Mouse (Mus musculus): ENCODE data around the gene Ap1g2. TPM values are rescaled to one million over a fixed set of nuclear protein-coding genes. Genes with fewer than 3 reads are reported as not detected.

The Ap1g2 gene
- polyA plus RNA-seq, 1 experiment from 2014 or later = 28.7 TPM

GRCm38 (mm10) chr14:55063581-55064381, 42.6 kb downstream of the Ap1g2 start:
- H3K4me2 ChIP-seq (replicated peaks; ENCODE audit: low read depth, low read length) = no peak overlapping the region
- WGBS = 88% methylated on average over 22 of the region's 22 CpGs
- peaks cover 15% of the 10 kb centered on the region for H3K4me1 ChIP-seq (ENCODE audit: control insufficient read depth, insufficient read depth, low read length)
- peaks cover 3% of the 10 kb centered on the region for H3K36me3 ChIP-seq (ENCODE audit: control insufficient read depth, insufficient read depth, low read length)
- no peak for ATAC-seq (ENCODE audit: insufficient number of reproducible peaks, insufficient read depth, low FRiP score, low read depth)
- H3K27me3 ChIP-seq (ENCODE audit: control insufficient read depth, insufficient read depth, low read length) = no peaks in the 10 kb centered on the region
- no peak overlapping the region for H3K4me3 ChIP-seq (ENCODE audit: low read depth, low read length)
- no peak overlapping the region for H3K9ac ChIP-seq (replicated peaks; ENCODE audit: low read depth, low read length)
- no peaks in the 10 kb centered on the region for H3K9me3 ChIP-seq (ENCODE audit: control insufficient read depth, low read depth, low read length)
- H3K27ac ChIP-seq (ENCODE audit: low read length) = no peak overlapping the region

- WGBS = 74% methylated on average over 5 of the region's 5 CpGs
- Histone ChIP-seq H3K4me3 (ENCODE audit: low read depth, low read length) (no peak overlapping the region), H3K9me3 (ENCODE audit: control insufficient read depth, low read depth, low read length) (no peaks in the 10 kb centered on the region), H3K4me2 (replicated peaks; ENCODE audit: low read depth, low read length) (peak overlapping the region; percentile 20; the same call in 1 of the 2 replicates), H3K36me3 (ENCODE audit: control insufficient read depth, insufficient read depth, low read length) (peaks cover 3% of the 10 kb centered on the region), H3K27me3 (ENCODE audit: control insufficient read depth, insufficient read depth, low read length) (no peaks in the 10 kb centered on the region), H3K4me1 (ENCODE audit: control insufficient read depth, insufficient read depth, low read length) (peaks cover 15% of the 10 kb centered on the region), H3K9ac (replicated peaks; ENCODE audit: low read depth, low read length) (no peak overlapping the region), H3K27ac (ENCODE audit: low read length) (no peak overlapping the region)
- no peak for ATAC-seq (ENCODE audit: insufficient number of reproducible peaks, insufficient read depth, low FRiP score, low read depth)
Observed at GRCm38 (mm10) chr14:55063117-55063516, 43.3 kb downstream of the Ap1g2 start.

- H3K9ac ChIP-seq (replicated peaks; ENCODE audit: low read depth, low read length) = no peak overlapping the region
- H3K4me1 ChIP-seq (ENCODE audit: control insufficient read depth, insufficient read depth, low read length) = peaks cover 15% of the 10 kb centered on the region
- peak; percentile 85; the same call in 1 of the 2 replicates for ATAC-seq (ENCODE audit: insufficient number of reproducible peaks, insufficient read depth, low FRiP score, low read depth)
- H3K27ac ChIP-seq (ENCODE audit: low read length) = no peak overlapping the region
- H3K4me2 ChIP-seq (replicated peaks; ENCODE audit: low read depth, low read length) = peak overlapping the region; percentile 20; the same call in 1 of the 2 replicates
- peaks cover 3% of the 10 kb centered on the region for H3K36me3 ChIP-seq (ENCODE audit: control insufficient read depth, insufficient read depth, low read length)
- H3K9me3 ChIP-seq (ENCODE audit: control insufficient read depth, low read depth, low read length) = no peaks in the 10 kb centered on the region
- WGBS = 19% methylated on average over 17 of the region's 17 CpGs
- 0 out of 2 replicates have a peak overlapping the region, but pooled peaks have one; percentile 5 for H3K4me3 ChIP-seq (ENCODE audit: low read depth, low read length)
- H3K27me3 ChIP-seq (ENCODE audit: control insufficient read depth, insufficient read depth, low read length) = no peaks in the 10 kb centered on the region
Observed at GRCm38 (mm10) chr14:55062626-55063025, 43.8 kb downstream of the Ap1g2 start.

GRCm38 (mm10) chr14:55061845-55062244, 44.5 kb downstream of the Ap1g2 start:
- H3K9me3 ChIP-seq (ENCODE audit: control insufficient read depth, low read depth, low read length) = no peaks in the 10 kb centered on the region
- no peak for ATAC-seq (ENCODE audit: insufficient number of reproducible peaks, insufficient read depth, low FRiP score, low read depth)
- peaks cover 3% of the 10 kb centered on the region for H3K36me3 ChIP-seq (ENCODE audit: control insufficient read depth, insufficient read depth, low read length)
- H3K27me3 ChIP-seq (ENCODE audit: control insufficient read depth, insufficient read depth, low read length) = no peaks in the 10 kb centered on the region
- no peak overlapping the region for H3K27ac ChIP-seq (ENCODE audit: low read length)
- no peak overlapping the region for H3K9ac ChIP-seq (replicated peaks; ENCODE audit: low read depth, low read length)
- peaks cover 15% of the 10 kb centered on the region for H3K4me1 ChIP-seq (ENCODE audit: control insufficient read depth, insufficient read depth, low read length)
- H3K4me2 ChIP-seq (replicated peaks; ENCODE audit: low read depth, low read length) = no peak overlapping the region
- H3K4me3 ChIP-seq (ENCODE audit: low read depth, low read length) = no peak overlapping the region
- 44% methylated on average over 7 of the region's 7 CpGs for WGBS

GRCm38 (mm10) chr14:55059931-55060330, 46.5 kb downstream of the Ap1g2 start:
- Histone ChIP-seq H3K9ac (replicated peaks; ENCODE audit: low read depth, low read length) (no peak overlapping the region), H3K27me3 (ENCODE audit: control insufficient read depth, insufficient read depth, low read length) (no peaks in the 10 kb centered on the region), H3K9me3 (ENCODE audit: control insufficient read depth, low read depth, low read length) (no peaks in the 10 kb centered on the region), H3K27ac (ENCODE audit: low read length) (no peak overlapping the region), H3K4me2 (replicated peaks; ENCODE audit: low read depth, low read length) (no peak overlapping the region), H3K4me1 (ENCODE audit: control insufficient read depth, insufficient read depth, low read length) (peaks cover 15% of the 10 kb centered on the region), H3K36me3 (ENCODE audit: control insufficient read depth, insufficient read depth, low read length) (peaks cover 3% of the 10 kb centered on the region), H3K4me3 (ENCODE audit: low read depth, low read length) (no peak overlapping the region)
- WGBS = 66% methylated on average over 5 of the region's 5 CpGs
- ATAC-seq (ENCODE audit: insufficient number of reproducible peaks, insufficient read depth, low FRiP score, low read depth) = no peak

- Histone ChIP-seq H3K27me3 (ENCODE audit: control insufficient read depth, insufficient read depth, low read length) (no peaks in the 10 kb centered on the region), H3K4me1 (ENCODE audit: control insufficient read depth, insufficient read depth, low read length) (peaks cover 15% of the 10 kb centered on the region), H3K9ac (replicated peaks; ENCODE audit: low read depth, low read length) (no peak overlapping the region), H3K36me3 (ENCODE audit: control insufficient read depth, insufficient read depth, low read length) (no peaks in the 10 kb centered on the region), H3K9me3 (ENCODE audit: control insufficient read depth, low read depth, low read length) (no peaks in the 10 kb centered on the region), H3K4me3 (ENCODE audit: low read depth, low read length) (no peak overlapping the region), H3K4me2 (replicated peaks; ENCODE audit: low read depth, low read length) (no peak overlapping the region), H3K27ac (ENCODE audit: low read length) (no peak overlapping the region)
- ATAC-seq (ENCODE audit: insufficient number of reproducible peaks, insufficient read depth, low FRiP score, low read depth) = no peak
- 79% methylated on average over 1 of the region's 1 CpGs for WGBS
Observed at GRCm38 (mm10) chr14:55059009-55059408, 47.4 kb downstream of the Ap1g2 start.

- no peak for ATAC-seq (ENCODE audit: insufficient number of reproducible peaks, insufficient read depth, low FRiP score, low read depth)
- Histone ChIP-seq H3K9me3 (ENCODE audit: control insufficient read depth, low read depth, low read length) (no peaks in the 10 kb centered on the region), H3K4me3 (ENCODE audit: low read depth, low read length) (no peak overlapping the region), H3K4me2 (replicated peaks; ENCODE audit: low read depth, low read length) (no peak overlapping the region), H3K4me1 (ENCODE audit: control insufficient read depth, insufficient read depth, low read length) (no peaks in the 10 kb centered on the region), H3K9ac (replicated peaks; ENCODE audit: low read depth, low read length) (no peak overlapping the region), H3K27ac (ENCODE audit: low read length) (no peak overlapping the region), H3K27me3 (ENCODE audit: control insufficient read depth, insufficient read depth, low read length) (no peaks in the 10 kb centered on the region), H3K36me3 (ENCODE audit: control insufficient read depth, insufficient read depth, low read length) (no peaks in the 10 kb centered on the region)
- WGBS = 79% methylated on average over 11 of the region's 11 CpGs
Observed at GRCm38 (mm10) chr14:55055167-55055834, 51.1 kb downstream of the Ap1g2 start.

GRCm38 (mm10) chr14:55054191-55054749, 52.1 kb downstream of the Ap1g2 start:
- Histone ChIP-seq H3K9me3 (ENCODE audit: control insufficient read depth, low read depth, low read length) (no peaks in the 10 kb centered on the region), H3K4me2 (replicated peaks; ENCODE audit: low read depth, low read length) (no peak overlapping the region), H3K9ac (replicated peaks; ENCODE audit: low read depth, low read length) (no peak overlapping the region), H3K4me3 (ENCODE audit: low read depth, low read length) (no peak overlapping the region), H3K27me3 (ENCODE audit: control insufficient read depth, insufficient read depth, low read length) (no peaks in the 10 kb centered on the region), H3K27ac (ENCODE audit: low read length) (no peak overlapping the region), H3K4me1 (ENCODE audit: control insufficient read depth, insufficient read depth, low read length) (no peaks in the 10 kb centered on the region), H3K36me3 (ENCODE audit: control insufficient read depth, insufficient read depth, low read length) (no peaks in the 10 kb centered on the region)
- no peak for ATAC-seq (ENCODE audit: insufficient number of reproducible peaks, insufficient read depth, low FRiP score, low read depth)
- 87% methylated on average over 10 of the region's 10 CpGs for whole genome bisulfite sequencing
